Mouse (Mus musculus): ENCODE data around the gene Atp2b4. TPM values are rescaled to one million over a fixed set of nuclear protein-coding genes. Genes with fewer than 3 reads are reported as not detected.

The Atp2b4 gene
- polyA plus RNA-seq, 1 experiment from 2014 or later: 8.2 TPM

GRCm38 (mm10) chr1:133735995-133736652, 64.7 kb downstream of the Atp2b4 start:
- ATAC-seq (ENCODE audit: low FRiP score, low TSS enrichment): peak; percentile 92
- peak overlapping the region; percentile 69 for H3K9ac ChIP-seq (replicated peaks; ENCODE audit: low read length)
- no peak overlapping the region for H3K27ac ChIP-seq (ENCODE audit: low read length)
- H3K36me3 ChIP-seq (ENCODE audit: insufficient read depth, low read length): peaks cover 4% of the 10 kb centered on the region; the same call in 1 of the 2 replicates
- no peaks in the 10 kb centered on the region for H3K9me3 ChIP-seq (ENCODE audit: low read length)
- peak overlapping the region; percentile 36 for H3K4me3 ChIP-seq (ENCODE audit: low read length)
- H3K4me2 ChIP-seq (replicated peaks; ENCODE audit: low read depth, low read length): peak overlapping the region; percentile 52
- 8% methylated on average over 17 of the region's 17 CpGs for WGBS
- H3K4me1 ChIP-seq (ENCODE audit: insufficient read depth, low read length): peaks cover 15% of the 10 kb centered on the region
- no peaks in the 10 kb centered on the region for H3K27me3 ChIP-seq (ENCODE audit: insufficient read depth, low read length)

GRCm38 (mm10) chr1:133732814-133733213, 68.0 kb downstream of the Atp2b4 start:
- Histone ChIP-seq H3K9me3 (ENCODE audit: low read length) (no peaks in the 10 kb centered on the region), H3K27me3 (ENCODE audit: insufficient read depth, low read length) (no peaks in the 10 kb centered on the region), H3K4me2 (replicated peaks; ENCODE audit: low read depth, low read length) (no peak overlapping the region), H3K36me3 (ENCODE audit: insufficient read depth, low read length) (peaks cover 12% of the 10 kb centered on the region), H3K4me3 (ENCODE audit: low read length) (no peak overlapping the region), H3K9ac (replicated peaks; ENCODE audit: low read length) (no peak overlapping the region), H3K27ac (ENCODE audit: low read length) (no peak overlapping the region), H3K4me1 (ENCODE audit: insufficient read depth, low read length) (peaks cover 15% of the 10 kb centered on the region)
- WGBS: 25% methylated on average over 11 of the region's 11 CpGs
- no peak for ATAC-seq (ENCODE audit: low FRiP score, low TSS enrichment)

- Histone ChIP-seq H3K27ac (ENCODE audit: low read length) (no peak overlapping the region), H3K4me2 (replicated peaks; ENCODE audit: low read depth, low read length) (no peak overlapping the region), H3K36me3 (ENCODE audit: insufficient read depth, low read length) (peaks cover 12% of the 10 kb centered on the region), H3K9me3 (ENCODE audit: low read length) (no peaks in the 10 kb centered on the region), H3K27me3 (ENCODE audit: insufficient read depth, low read length) (no peaks in the 10 kb centered on the region), H3K4me3 (ENCODE audit: low read length) (no peak overlapping the region), H3K4me1 (ENCODE audit: insufficient read depth, low read length) (peaks cover 6% of the 10 kb centered on the region), H3K9ac (replicated peaks; ENCODE audit: low read length) (no peak overlapping the region)
- WGBS: 84% methylated on average over 7 of the region's 7 CpGs
- ATAC-seq (ENCODE audit: low FRiP score, low TSS enrichment): no peak
Observed at GRCm38 (mm10) chr1:133728339-133728738, 72.5 kb downstream of the Atp2b4 start.

- 90% methylated on average over 7 of the region's 7 CpGs for WGBS
- no peak overlapping the region for H3K9ac ChIP-seq (replicated peaks; ENCODE audit: low read length)
- no peaks in the 10 kb centered on the region for H3K27me3 ChIP-seq (ENCODE audit: insufficient read depth, low read length)
- H3K4me2 ChIP-seq (replicated peaks; ENCODE audit: low read depth, low read length): no peak overlapping the region
- H3K4me3 ChIP-seq (ENCODE audit: low read length): no peak overlapping the region
- no peaks in the 10 kb centered on the region for H3K4me1 ChIP-seq (ENCODE audit: insufficient read depth, low read length)
- H3K27ac ChIP-seq (ENCODE audit: low read length): no peak overlapping the region
- H3K36me3 ChIP-seq (ENCODE audit: insufficient read depth, low read length): no peaks in the 10 kb centered on the region
- H3K9me3 ChIP-seq (ENCODE audit: low read length): no peaks in the 10 kb centered on the region
- ATAC-seq (ENCODE audit: low FRiP score, low TSS enrichment): no peak
Observed at GRCm38 (mm10) chr1:133720342-133720741, 80.5 kb downstream of the Atp2b4 start.

GRCm38 (mm10) chr1:133718786-133719185, 82.1 kb downstream of the Atp2b4 start:
- Histone ChIP-seq H3K9ac (replicated peaks; ENCODE audit: low read length) (no peak overlapping the region), H3K4me1 (ENCODE audit: insufficient read depth, low read length) (no peaks in the 10 kb centered on the region), H3K9me3 (ENCODE audit: low read length) (no peaks in the 10 kb centered on the region), H3K27ac (ENCODE audit: low read length) (no peak overlapping the region), H3K4me2 (replicated peaks; ENCODE audit: low read depth, low read length) (no peak overlapping the region), H3K4me3 (ENCODE audit: low read length) (no peak overlapping the region), H3K36me3 (ENCODE audit: insufficient read depth, low read length) (no peaks in the 10 kb centered on the region), H3K27me3 (ENCODE audit: insufficient read depth, low read length) (no peaks in the 10 kb centered on the region)
- WGBS: 93% methylated on average over 8 of the region's 8 CpGs
- no peak for ATAC-seq (ENCODE audit: low FRiP score, low TSS enrichment)

GRCm38 (mm10) chr1:133718296-133718695, 82.5 kb downstream of the Atp2b4 start:
- H3K4me2 ChIP-seq (replicated peaks; ENCODE audit: low read depth, low read length): no peak overlapping the region
- H3K27ac ChIP-seq (ENCODE audit: low read length): no peak overlapping the region
- no peaks in the 10 kb centered on the region for H3K36me3 ChIP-seq (ENCODE audit: insufficient read depth, low read length)
- no peaks in the 10 kb centered on the region for H3K4me1 ChIP-seq (ENCODE audit: insufficient read depth, low read length)
- no peak for ATAC-seq (ENCODE audit: low FRiP score, low TSS enrichment)
- H3K4me3 ChIP-seq (ENCODE audit: low read length): no peak overlapping the region
- no peak overlapping the region for H3K9ac ChIP-seq (replicated peaks; ENCODE audit: low read length)
- no peaks in the 10 kb centered on the region for H3K27me3 ChIP-seq (ENCODE audit: insufficient read depth, low read length)
- WGBS: 87% methylated on average over 3 of the region's 3 CpGs
- no peaks in the 10 kb centered on the region for H3K9me3 ChIP-seq (ENCODE audit: low read length)

GRCm38 (mm10) chr1:133716464-133716863, 84.4 kb downstream of the Atp2b4 start:
- WGBS: 26% methylated on average over 7 of the region's 7 CpGs
- ATAC-seq (ENCODE audit: low FRiP score, low TSS enrichment): no peak
- Histone ChIP-seq H3K4me3 (ENCODE audit: low read length) (no peak overlapping the region), H3K9me3 (ENCODE audit: low read length) (no peaks in the 10 kb centered on the region), H3K4me1 (ENCODE audit: insufficient read depth, low read length) (peaks cover 14% of the 10 kb centered on the region), H3K27me3 (ENCODE audit: insufficient read depth, low read length) (no peaks in the 10 kb centered on the region), H3K4me2 (replicated peaks; ENCODE audit: low read depth, low read length) (no peak overlapping the region), H3K9ac (replicated peaks; ENCODE audit: low read length) (no peak overlapping the region), H3K36me3 (ENCODE audit: insufficient read depth, low read length) (no peaks in the 10 kb centered on the region), H3K27ac (ENCODE audit: low read length) (no peak overlapping the region)

- H3K4me3 ChIP-seq (ENCODE audit: low read length): no peak overlapping the region
- H3K9me3 ChIP-seq (ENCODE audit: low read length): no peaks in the 10 kb centered on the region
- no peak for ATAC-seq (ENCODE audit: low FRiP score, low TSS enrichment)
- H3K27me3 ChIP-seq (ENCODE audit: insufficient read depth, low read length): no peaks in the 10 kb centered on the region
- H3K4me1 ChIP-seq (ENCODE audit: insufficient read depth, low read length): peaks cover 23% of the 10 kb centered on the region
- 57% methylated on average over 1 of the region's 1 CpGs for WGBS
- no peak overlapping the region for H3K9ac ChIP-seq (replicated peaks; ENCODE audit: low read length)
- no peaks in the 10 kb centered on the region for H3K36me3 ChIP-seq (ENCODE audit: insufficient read depth, low read length)
- no peak overlapping the region for H3K4me2 ChIP-seq (replicated peaks; ENCODE audit: low read depth, low read length)
- H3K27ac ChIP-seq (ENCODE audit: low read length): no peak overlapping the region
Observed at GRCm38 (mm10) chr1:133715191-133715590, 85.7 kb downstream of the Atp2b4 start.

- Histone ChIP-seq H3K27me3 (ENCODE audit: insufficient read depth, low read length) (no peaks in the 10 kb centered on the region), H3K36me3 (ENCODE audit: insufficient read depth, low read length) (no peaks in the 10 kb centered on the region), H3K27ac (ENCODE audit: low read length) (no peak overlapping the region), H3K4me3 (ENCODE audit: low read length) (no peak overlapping the region), H3K9me3 (ENCODE audit: low read length) (no peaks in the 10 kb centered on the region), H3K4me1 (ENCODE audit: insufficient read depth, low read length) (peaks cover 27% of the 10 kb centered on the region), H3K9ac (replicated peaks; ENCODE audit: low read length) (no peak overlapping the region), H3K4me2 (replicated peaks; ENCODE audit: low read depth, low read length) (no peak overlapping the region)
- ATAC-seq (ENCODE audit: low FRiP score, low TSS enrichment): 0 out of 2 replicates have a peak, but pooled peaks have one; percentile 32
- WGBS: 51% methylated on average over 2 of the region's 2 CpGs
Observed at GRCm38 (mm10) chr1:133713009-133713370, 87.9 kb downstream of the Atp2b4 start.

- Histone ChIP-seq H3K9me3 (ENCODE audit: low read length) (no peaks in the 10 kb centered on the region), H3K9ac (replicated peaks; ENCODE audit: low read length) (no peak overlapping the region), H3K4me3 (ENCODE audit: low read length) (no peak overlapping the region), H3K36me3 (ENCODE audit: insufficient read depth, low read length) (no peaks in the 10 kb centered on the region), H3K27ac (ENCODE audit: low read length) (no peak overlapping the region), H3K27me3 (ENCODE audit: insufficient read depth, low read length) (no peaks in the 10 kb centered on the region), H3K4me2 (replicated peaks; ENCODE audit: low read depth, low read length) (no peak overlapping the region), H3K4me1 (ENCODE audit: insufficient read depth, low read length) (peaks cover 27% of the 10 kb centered on the region)
- ATAC-seq (ENCODE audit: low FRiP score, low TSS enrichment): 0 out of 2 replicates have a peak, but pooled peaks have one; percentile 32
- 61% methylated on average over 12 of the region's 12 CpGs for WGBS
Observed at GRCm38 (mm10) chr1:133712288-133713008, 88.4 kb downstream of the Atp2b4 start.
